ENCODE assay signal across 34 mouse cellular contexts in genomic region chr4:97806924-97807323, GRCm38 (mm10). TPM values are rescaled to one million over a fixed set of nuclear protein-coding genes. Genes with fewer than 3 reads are reported as not detected.
DNase-seq lines count a peak whose midpoint lies in the region; ATAC-seq and TF ChIP-seq lines count a peak whose summit lies in the region.
"Had no signal": no experiment of that assay in that cellular context is flagged by ENCODE, and none has a peak within 500 bp of the region (broad histone marks: within the 10 kb centered on the region; RNA-seq: fewer than 3 reads in every experiment).

No protein-coding gene starts in this region.

- no peaks in the 10 kb centered on the region; the same call in 1 of the 2 replicates for H3K36me3 ChIP-seq in forebrain, embryonic 11.5 days (ENCODE audit: control insufficient read depth, insufficient read depth, low read length)
- H3K36me3 ChIP-seq in forebrain, embryonic 10.5 days (replicated peaks): peaks cover 10% of the 10 kb centered on the region
- no peaks in the 10 kb centered on the region for H3K36me3 ChIP-seq in hindbrain, embryonic 14.5 days (replicated peaks; ENCODE audit: control insufficient read depth, insufficient read depth)
- no peaks in the 10 kb centered on the region for H3K36me3 ChIP-seq in hindbrain, postnatal 0 days (ENCODE audit: insufficient read depth, low read length)
- H3K36me3 ChIP-seq in midbrain, embryonic 13.5 days: peaks cover 4% of the 10 kb centered on the region; the same call in 1 of the 2 replicates
- H3K36me3 ChIP-seq in midbrain, embryonic 10.5 days: peaks cover 6% of the 10 kb centered on the region
- H3K36me3 ChIP-seq in forebrain, embryonic 14.5 days (ENCODE audit: control insufficient read depth, insufficient read depth, low read length): 0 out of 2 replicates have a peak, but pooled peaks cover 3% of the 10 kb centered on the region

- H3K4me1 ChIP-seq in forebrain, embryonic 11.5 days (replicated peaks; ENCODE audit: control insufficient read depth, insufficient read depth, low read length): peaks cover 8% of the 10 kb centered on the region; the same call in 1 of the 2 replicates
- H3K4me1 ChIP-seq in forebrain, embryonic 10.5 days: peaks cover 23% of the 10 kb centered on the region
- H3K4me1 ChIP-seq in hindbrain, embryonic 14.5 days (replicated peaks; ENCODE audit: control insufficient read depth, insufficient read depth, low read length): peaks cover 11% of the 10 kb centered on the region
- H3K4me1 ChIP-seq in hindbrain, postnatal 0 days (ENCODE audit: insufficient read depth, low read length): no peaks in the 10 kb centered on the region
- H3K4me1 ChIP-seq in midbrain, embryonic 13.5 days (replicated peaks): peaks cover 14% of the 10 kb centered on the region
- H3K4me1 ChIP-seq in midbrain, embryonic 10.5 days: peaks cover 7% of the 10 kb centered on the region; the same call in 1 of the 2 replicates
- peaks cover 34% of the 10 kb centered on the region for H3K4me1 ChIP-seq in forebrain, embryonic 14.5 days (ENCODE audit: control insufficient read depth, insufficient read depth, low read length)
- H3K4me1 ChIP-seq: embryonic facial prominence, embryonic 10.5 days; embryonic facial prominence, embryonic 15.5 days had no signal

- WGBS in forebrain, embryonic 11.5 days: 93% methylated on average over 2 of the region's 2 CpGs
- 95% methylated on average over 2 of the region's 2 CpGs for WGBS in forebrain, embryonic 10.5 days
- 79% methylated on average over 2 of the region's 2 CpGs for WGBS in hindbrain, embryonic 14.5 days
- 82% methylated on average over 2 of the region's 2 CpGs for WGBS in hindbrain, postnatal 0 days
- WGBS in midbrain, embryonic 13.5 days: 76% methylated on average over 2 of the region's 2 CpGs
- 87% methylated on average over 2 of the region's 2 CpGs for WGBS in midbrain, embryonic 10.5 days
- 63% methylated on average over 2 of the region's 2 CpGs for WGBS in forebrain, embryonic 14.5 days

- no peak overlapping the region for H3K4me3 ChIP-seq in forebrain, embryonic 11.5 days (ENCODE audit: low read depth, low read length)
- no peak overlapping the region for H3K4me3 ChIP-seq in forebrain, embryonic 10.5 days
- H3K4me3 ChIP-seq in hindbrain, embryonic 14.5 days (replicated peaks; ENCODE audit: low read length): no peak overlapping the region
- no peak overlapping the region for H3K4me3 ChIP-seq in hindbrain, postnatal 0 days (ENCODE audit: low read length)
- H3K4me3 ChIP-seq in midbrain, embryonic 13.5 days (replicated peaks): no peak overlapping the region
- H3K4me3 ChIP-seq in midbrain, embryonic 10.5 days: no peak overlapping the region
- H3K4me3 ChIP-seq in forebrain, embryonic 14.5 days (ENCODE audit: low read depth, low read length): no peak overlapping the region
- H3K4me3 ChIP-seq: embryonic facial prominence, embryonic 10.5 days; embryonic facial prominence, embryonic 15.5 days; gastrocnemius, adult 2 months; heart, embryonic 13.5 days; layer of hippocampus, adult 2 months; left cerebral cortex, adult 2 months; liver, embryonic 12.5 days had no signal

- no peak overlapping the region for H3K9ac ChIP-seq in forebrain, embryonic 11.5 days (ENCODE audit: low read length)
- H3K9ac ChIP-seq in hindbrain, embryonic 14.5 days: no peak overlapping the region
- no peak overlapping the region for H3K9ac ChIP-seq in hindbrain, postnatal 0 days (replicated peaks; ENCODE audit: low read length)
- H3K9ac ChIP-seq in midbrain, embryonic 13.5 days (replicated peaks): no peak overlapping the region
- H3K9ac ChIP-seq in forebrain, embryonic 14.5 days (ENCODE audit: low read length): no peak overlapping the region
- H3K9ac ChIP-seq: embryonic facial prominence, embryonic 15.5 days; heart, embryonic 13.5 days; liver, embryonic 12.5 days; liver, postnatal 0 days had no signal

- peaks cover 3% of the 10 kb centered on the region; the same call in 1 of the 2 replicates for H3K9me3 ChIP-seq in forebrain, embryonic 11.5 days (ENCODE audit: control insufficient read depth, low read length)
- 0 out of 2 replicates have a peak, but pooled peaks cover 4% of the 10 kb centered on the region for H3K9me3 ChIP-seq in forebrain, embryonic 10.5 days
- peaks cover 8% of the 10 kb centered on the region; the same call in 1 of the 2 replicates for H3K9me3 ChIP-seq in hindbrain, embryonic 14.5 days (ENCODE audit: control insufficient read depth, low read length)
- no peaks in the 10 kb centered on the region for H3K9me3 ChIP-seq in hindbrain, postnatal 0 days (ENCODE audit: low read length)
- H3K9me3 ChIP-seq in midbrain, embryonic 13.5 days: no peaks in the 10 kb centered on the region
- no peaks in the 10 kb centered on the region for H3K9me3 ChIP-seq in midbrain, embryonic 10.5 days (replicated peaks)
- no peaks in the 10 kb centered on the region for H3K9me3 ChIP-seq in forebrain, embryonic 14.5 days (replicated peaks; ENCODE audit: control insufficient read depth, low read length)
- H3K9me3 ChIP-seq: embryonic facial prominence, embryonic 15.5 days; liver, embryonic 12.5 days had no signal

- H3K27ac ChIP-seq in forebrain, embryonic 11.5 days (ENCODE audit: low read depth, low read length): no peak overlapping the region
- no peak overlapping the region for H3K27ac ChIP-seq in forebrain, embryonic 10.5 days
- peak overlapping the region; percentile 26; the same call in 1 of the 2 replicates for H3K27ac ChIP-seq in hindbrain, embryonic 14.5 days
- no peak overlapping the region for H3K27ac ChIP-seq in hindbrain, postnatal 0 days
- H3K27ac ChIP-seq in midbrain, embryonic 13.5 days: no peak overlapping the region
- H3K27ac ChIP-seq in midbrain, embryonic 10.5 days (replicated peaks): no peak overlapping the region
- no peak overlapping the region for H3K27ac ChIP-seq in forebrain, embryonic 14.5 days (ENCODE audit: low read depth, low read length)
- H3K27ac ChIP-seq: embryonic facial prominence, embryonic 10.5 days; embryonic facial prominence, embryonic 15.5 days; gastrocnemius, adult 2 months; heart, embryonic 13.5 days; left cerebral cortex, adult 2 months; liver, embryonic 12.5 days; macrophage had no signal

- TF ChIP-seq CTCF in hindbrain, postnatal 0 days (IDR thresholded peaks at IDR 0.05; ENCODE audit: low read depth): no peak

- no peaks in the 10 kb centered on the region for H3K27me3 ChIP-seq in forebrain, embryonic 11.5 days (ENCODE audit: control insufficient read depth, insufficient read depth, low read length)
- H3K27me3 ChIP-seq in forebrain, embryonic 10.5 days (ENCODE audit: poor library complexity, severe bottlenecking): no peaks in the 10 kb centered on the region
- H3K27me3 ChIP-seq in hindbrain, embryonic 14.5 days (ENCODE audit: control insufficient read depth, insufficient read depth, low read length): no peaks in the 10 kb centered on the region
- H3K27me3 ChIP-seq in hindbrain, postnatal 0 days (ENCODE audit: insufficient read depth, low read length): no peaks in the 10 kb centered on the region
- peaks cover 16% of the 10 kb centered on the region for H3K27me3 ChIP-seq in midbrain, embryonic 13.5 days
- no peaks in the 10 kb centered on the region for H3K27me3 ChIP-seq in midbrain, embryonic 10.5 days (ENCODE audit: low read depth, poor library complexity, severe bottlenecking)
- no peaks in the 10 kb centered on the region for H3K27me3 ChIP-seq in forebrain, embryonic 14.5 days (replicated peaks; ENCODE audit: control insufficient read depth, insufficient read depth, low read length)
- H3K27me3 ChIP-seq: CH12.LX; embryonic facial prominence, embryonic 15.5 days; heart, embryonic 13.5 days; liver, embryonic 12.5 days had no signal

- peak; percentile 44 for ATAC-seq in forebrain, embryonic 11.5 days (replicated peaks; ENCODE audit: low FRiP score)
- ATAC-seq in hindbrain, embryonic 14.5 days (ENCODE audit: low FRiP score): no peak
- no peak for ATAC-seq in hindbrain, postnatal 0 days
- peak; percentile 50; the same call in 1 of the 2 replicates for ATAC-seq in midbrain, embryonic 13.5 days
- ATAC-seq in forebrain, embryonic 14.5 days: peak; percentile 37
- ATAC-seq: inflammation-experienced regulatory T-cells, adult 6 months; liver, embryonic 12.5 days; liver, postnatal 0 days had no signal

- no peak for DNase-seq in forebrain, embryonic 11.5 days (ENCODE audit: low spot score)
- DNase-seq in forebrain, embryonic 10.5 days (ENCODE audit: extremely low spot score, low spot score): no peak
- no peak for DNase-seq in hindbrain, embryonic 14.5 days (ENCODE audit: low spot score)
- no peak for DNase-seq in hindbrain, postnatal 0 days (ENCODE audit: low spot score)
- DNase-seq in midbrain, embryonic 10.5 days (ENCODE audit: low spot score): no peak
- no peak for DNase-seq in forebrain, embryonic 14.5 days (ENCODE audit: low spot score)
- no peak for DNase-seq in spleen, adult 12 weeks (ENCODE audit: low spot score)
- DNase-seq: adrenal gland, adult 8-10 months; cerebellum, adult 2 months; cerebellum, postnatal 25 days; gastrocnemius, adult 2 months; gastrocnemius, postnatal 36 days; heart, postnatal 10 days; kidney, adult 2 months; kidney, postnatal 36 days; liver, postnatal 0 days; right cerebral cortex, postnatal 25 days; spleen, adult 18-20 months; thymus, postnatal 25 days had no signal

- H3K4me2 ChIP-seq in forebrain, embryonic 11.5 days (ENCODE audit: low read depth, low read length, severe bottlenecking): no peak overlapping the region
- H3K4me2 ChIP-seq in hindbrain, embryonic 14.5 days (replicated peaks): no peak overlapping the region
- no peak overlapping the region for H3K4me2 ChIP-seq in hindbrain, postnatal 0 days (ENCODE audit: low read depth, low read length)
- no peak overlapping the region for H3K4me2 ChIP-seq in midbrain, embryonic 13.5 days (replicated peaks)
- H3K4me2 ChIP-seq in forebrain, embryonic 14.5 days (ENCODE audit: low read length): no peak overlapping the region
- H3K4me2 ChIP-seq: embryonic facial prominence, embryonic 15.5 days; heart, embryonic 13.5 days; liver, embryonic 12.5 days had no signal

RNA-seq across cellular contexts. Expression of gene E130114P18Rik, which starts 29.0 kb away (rescaled TPM):
- 45.7 and 46.4 TPM in 2 replicates for polyA plus RNA-seq in forebrain, embryonic 11.5 days (2014; fragmentation: Nextera tagmentation; extraction: Ambion mirVana)
- 14.3 and 21.3 TPM in 2 replicates for polyA plus RNA-seq in forebrain, embryonic 10.5 days (2016; fragmentation: Nextera tagmentation; extraction: Ambion mirVana)
- polyA plus RNA-seq in hindbrain, embryonic 14.5 days (2014; fragmentation: Nextera tagmentation; extraction: Ambion mirVana): 26.3 and 28.0 TPM in 2 replicates
- total RNA-seq in hindbrain, postnatal 0 days (2014; rRNA removed): 17.1 and 22.3 TPM in 2 replicates
- polyA plus RNA-seq in hindbrain, postnatal 0 days (2015; fragmentation: Nextera tagmentation; extraction: Ambion mirVana): 31.6 and 37.8 TPM in 2 replicates
- polyA plus RNA-seq in midbrain, embryonic 13.5 days (2015; fragmentation: Nextera tagmentation; extraction: Ambion mirVana): 22.5 and 24.4 TPM in 2 replicates
- polyA plus RNA-seq in midbrain, embryonic 10.5 days (2016; fragmentation: Nextera tagmentation; extraction: Ambion mirVana): 2.7 and 3.9 TPM in 2 replicates
- 48.7 and 62.9 TPM in 2 replicates for polyA plus RNA-seq in forebrain, embryonic 14.5 days (2014; fragmentation: Nextera tagmentation; extraction: Ambion mirVana)
- total RNA-seq: CH12.LX; ES-E14; gastrocnemius, adult 2 months; hematopoietic stem cell, adult 5-6 weeks; megakaryocyte-erythroid progenitor cell, adult 5-6 weeks; neutrophil, adult 5-6 weeks had no signal
- polyA plus RNA-seq: C2C12; inflammation-experienced regulatory T-cells, adult 6 months; liver, embryonic 12.5 days; liver, postnatal 0 days; macrophage had no signal

RNA-seq across cellular contexts. Expression of gene Nfia, which starts 34.4 kb away (rescaled TPM):
- 39.5 and 45.4 TPM in 2 replicates for polyA plus RNA-seq in forebrain, embryonic 11.5 days (2014; fragmentation: Nextera tagmentation; extraction: Ambion mirVana)
- 10.9 and 17.6 TPM in 2 replicates for polyA plus RNA-seq in forebrain, embryonic 10.5 days (2016; fragmentation: Nextera tagmentation; extraction: Ambion mirVana)
- 47.8 and 49.2 TPM in 2 replicates for polyA plus RNA-seq in hindbrain, embryonic 14.5 days (2014; fragmentation: Nextera tagmentation; extraction: Ambion mirVana)
- total RNA-seq in hindbrain, postnatal 0 days (2014; rRNA removed): 73.5 and 97.2 TPM in 2 replicates
- polyA plus RNA-seq in hindbrain, postnatal 0 days (2015; fragmentation: Nextera tagmentation; extraction: Ambion mirVana): 71.0 and 76.8 TPM in 2 replicates
- polyA plus RNA-seq in midbrain, embryonic 13.5 days (2015; fragmentation: Nextera tagmentation; extraction: Ambion mirVana): 31.7 and 36.2 TPM in 2 replicates
- polyA plus RNA-seq in midbrain, embryonic 10.5 days (2016; fragmentation: Nextera tagmentation; extraction: Ambion mirVana): 5.9 and 13.3 TPM in 2 replicates
- polyA plus RNA-seq in forebrain, embryonic 14.5 days (2014; fragmentation: Nextera tagmentation; extraction: Ambion mirVana): 71.5 and 85.9 TPM in 2 replicates
- total RNA-seq: CH12.LX had no signal

Comparison
In these comparisons a context has a peak if more than half of its experiments do, and no peak if none do; other contexts are left out.
1. ATAC-seq: peak in forebrain, embryonic 11.5 days (single experiment), midbrain, embryonic 13.5 days (single experiment) and forebrain, embryonic 14.5 days (single experiment); none in hindbrain, embryonic 14.5 days (single experiment) and hindbrain, postnatal 0 days (single experiment).